Mouse (Mus musculus): ENCODE results near the gene Dbn1. TPM values are rescaled to one million over a fixed set of nuclear protein-coding genes. Genes with fewer than 3 reads are reported as not detected.

Dbn1 gene
- polyA plus RNA-seq, 1 experiment from 2014 or later: 64.9 TPM

DNA sequence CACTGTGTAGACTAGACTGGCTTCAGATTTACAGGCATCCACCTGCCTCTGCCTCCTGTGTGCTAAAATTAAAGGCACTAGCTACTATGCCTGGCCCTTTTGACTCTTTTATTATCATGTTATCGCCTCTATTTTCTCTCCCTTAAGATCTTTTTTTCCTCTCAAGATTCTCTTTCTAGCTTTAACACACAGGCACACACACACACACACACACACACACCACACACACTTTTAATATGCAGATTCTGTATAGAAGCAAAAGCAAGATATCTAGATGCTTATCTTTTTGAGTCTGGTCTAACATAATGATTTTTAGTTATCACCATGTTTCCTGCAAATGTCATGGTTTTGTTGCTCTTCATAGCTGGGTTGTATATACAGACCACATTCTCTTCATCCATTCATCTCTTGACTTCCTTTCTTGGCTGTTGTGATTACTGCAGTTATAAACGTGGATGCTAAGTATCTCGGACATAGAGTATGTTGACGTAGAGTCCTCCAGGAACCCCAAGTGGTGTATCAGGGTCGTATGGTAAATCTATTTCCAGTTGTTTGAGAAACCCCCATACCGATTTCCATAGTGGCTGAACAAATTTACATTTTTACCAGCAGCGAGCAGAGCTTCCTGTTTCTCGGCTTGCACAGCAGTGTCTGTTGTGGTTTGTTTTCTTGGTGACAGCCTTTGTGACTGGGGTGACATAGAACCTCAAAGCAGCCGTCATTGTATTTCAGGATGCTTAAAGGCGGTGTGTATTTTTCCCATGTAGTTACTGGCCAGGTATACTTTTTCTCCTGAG, 55.8 kb downstream of the Dbn1 start:
- ATAC-seq (replicated peaks; ENCODE audit: low FRiP score) (no peak), DNase-seq (ENCODE audit: low spot score) (no peak)
- Histone ChIP-seq H3K9ac (ENCODE audit: low read depth, low read length) (no peak overlapping the region), H3K27me3 (replicated peaks; ENCODE audit: control insufficient read depth, insufficient read depth, low read length) (no peaks in the 10 kb centered on the region), H3K9me3 (ENCODE audit: control insufficient read depth, low read length) (no peaks in the 10 kb centered on the region), H3K27ac (ENCODE audit: low read depth, low read length) (no peak overlapping the region), H3K4me3 (ENCODE audit: low read depth, low read length) (no peak overlapping the region), H3K4me2 (no peak overlapping the region), H3K4me1 (replicated peaks; ENCODE audit: control insufficient read depth, insufficient read depth, low read length) (no peaks in the 10 kb centered on the region), H3K36me3 (ENCODE audit: control insufficient read depth, insufficient read depth, low read length) (no peaks in the 10 kb centered on the region)
- 51% methylated on average over 10 of the region's 10 CpGs for WGBS

GRCm38 (mm10) chr13:55430566-55430965, 57.3 kb downstream of the Dbn1 start:
- Histone ChIP-seq H3K27ac (ENCODE audit: low read depth, low read length) (no peak overlapping the region), H3K4me2 (no peak overlapping the region), H3K9me3 (ENCODE audit: control insufficient read depth, low read length) (no peaks in the 10 kb centered on the region), H3K4me3 (ENCODE audit: low read depth, low read length) (no peak overlapping the region), H3K4me1 (replicated peaks; ENCODE audit: control insufficient read depth, insufficient read depth, low read length) (no peaks in the 10 kb centered on the region), H3K27me3 (replicated peaks; ENCODE audit: control insufficient read depth, insufficient read depth, low read length) (no peaks in the 10 kb centered on the region), H3K9ac (ENCODE audit: low read depth, low read length) (no peak overlapping the region), H3K36me3 (ENCODE audit: control insufficient read depth, insufficient read depth, low read length) (no peaks in the 10 kb centered on the region)
- no peak for ATAC-seq (replicated peaks; ENCODE audit: low FRiP score)
- DNase-seq (ENCODE audit: low spot score): no peak
- WGBS: 76% methylated on average over 2 of the region's 2 CpGs

DNA sequence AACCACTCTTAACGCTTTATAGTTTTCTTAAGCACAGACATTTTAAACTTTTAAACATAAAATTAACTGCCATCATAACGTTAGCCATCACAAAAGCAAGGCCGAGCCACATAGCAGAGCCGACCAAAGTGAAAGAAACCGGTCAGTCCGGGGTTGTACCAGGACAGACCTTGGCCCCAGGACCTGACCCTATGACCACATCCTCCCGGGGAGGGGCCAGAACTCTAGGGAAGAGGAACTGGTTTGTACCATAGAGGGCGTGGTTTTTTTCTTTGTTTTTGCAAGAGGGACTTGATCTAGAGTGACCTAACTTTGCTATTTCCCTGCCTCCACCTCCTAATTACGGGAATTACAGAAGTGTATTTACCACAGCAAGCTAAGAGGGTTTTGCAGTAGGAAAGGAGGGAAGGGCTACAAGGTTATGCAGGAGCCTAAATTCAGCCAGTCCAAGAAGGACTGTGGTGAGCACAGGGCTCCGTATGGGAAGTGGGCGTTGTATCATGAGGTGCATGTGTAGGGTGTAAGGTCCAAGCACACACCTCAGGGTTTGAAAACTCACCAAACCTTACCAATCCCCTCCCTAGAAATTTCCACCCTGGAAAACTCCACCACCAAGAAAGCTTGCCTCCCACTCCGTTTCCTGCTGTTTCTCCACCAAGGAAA, 58.6 kb downstream of the Dbn1 start:
- no peak overlapping the region for H3K4me3 ChIP-seq (ENCODE audit: low read depth, low read length)
- H3K9ac ChIP-seq (ENCODE audit: low read depth, low read length): no peak overlapping the region
- DNase-seq (ENCODE audit: low spot score) (no peak), ATAC-seq (replicated peaks; ENCODE audit: low FRiP score) (peak; percentile 66; the same call in 1 of the 2 replicates)
- H3K4me2 ChIP-seq: peak overlapping the region; percentile 5; the same call in 1 of the 2 replicates
- H3K36me3 ChIP-seq (ENCODE audit: control insufficient read depth, insufficient read depth, low read length): no peaks in the 10 kb centered on the region
- H3K4me1 ChIP-seq (replicated peaks; ENCODE audit: control insufficient read depth, insufficient read depth, low read length): no peaks in the 10 kb centered on the region
- H3K27ac ChIP-seq (ENCODE audit: low read depth, low read length): no peak overlapping the region
- H3K9me3 ChIP-seq (ENCODE audit: control insufficient read depth, low read length): no peaks in the 10 kb centered on the region
- no peaks in the 10 kb centered on the region for H3K27me3 ChIP-seq (replicated peaks; ENCODE audit: control insufficient read depth, insufficient read depth, low read length)
- WGBS: 46% methylated on average over 12 of the region's 12 CpGs

DNA sequence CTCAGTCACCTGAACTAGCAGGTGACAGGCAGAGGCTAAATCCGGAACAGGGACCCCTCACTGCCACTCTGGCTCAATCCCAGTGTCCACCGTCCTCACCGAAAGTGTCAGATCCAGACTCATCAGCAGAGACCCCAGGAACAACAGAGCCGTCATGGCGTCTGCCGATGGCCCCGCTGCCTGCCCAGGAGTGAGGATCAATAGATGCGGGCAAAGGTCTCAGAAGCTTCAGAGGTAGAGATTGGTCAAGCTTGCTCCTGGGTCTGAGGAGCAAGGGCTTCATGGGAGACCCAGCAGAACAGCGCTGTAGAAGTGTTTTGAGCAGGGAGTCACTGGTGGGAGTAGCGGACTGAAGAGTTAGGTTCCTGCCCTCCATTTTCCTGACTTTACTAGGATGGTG, 61.3 kb downstream of the Dbn1 start, which contains the start of gene F12:
F12 (minus strand) TSS at position 181 of the 400 bp plus-strand sequence.
- H3K9ac ChIP-seq (ENCODE audit: low read depth, low read length): peak within 1 kb of the TSS; percentile 10; the same call in 1 of the 2 replicates
- no peaks in the 10 kb centered on the region for H3K36me3 ChIP-seq (ENCODE audit: control insufficient read depth, insufficient read depth, low read length)
- no peaks in the 10 kb centered on the region for H3K9me3 ChIP-seq (ENCODE audit: control insufficient read depth, low read length)
- no peaks in the 10 kb centered on the region for H3K4me1 ChIP-seq (replicated peaks; ENCODE audit: control insufficient read depth, insufficient read depth, low read length)
- H3K27me3 ChIP-seq (replicated peaks; ENCODE audit: control insufficient read depth, insufficient read depth, low read length): peaks cover 15% of the 10 kb centered on the region
- peak within 1 kb of the TSS; percentile 47 for H3K4me2 ChIP-seq
- 76% methylated on average over 10 of the region's 10 CpGs for WGBS
- no peak for DNase-seq (ENCODE audit: low spot score)
- no peak for ATAC-seq (replicated peaks; ENCODE audit: low FRiP score)
- H3K27ac ChIP-seq (ENCODE audit: low read depth, low read length): peak within 1 kb of the TSS; percentile 21; the same call in 1 of the 2 replicates
- H3K4me3 ChIP-seq (ENCODE audit: low read depth, low read length): peak within 1 kb of the TSS; percentile 38

Small RNAs within 50 kb of the gene (microRNA-seq; reads per million reads assigned to microRNA genes)
- gene Mir6943 (ENCODE audit: borderline number of aligned reads): not detected
- 55.3 reads per million, percentile 42 among the genes with 10 or more reads in this experiment for gene Mir6944 (ENCODE audit: borderline number of aligned reads)
- gene Mir6945 (ENCODE audit: borderline number of aligned reads): 2.8 reads per million

Other genes starting within 250 kb of the Dbn1 start
- gene Prelid1, start 167.6 kb downstream of the Dbn1 start, polyA plus RNA-seq (2014; fragmentation: Nextera tagmentation; extraction: Ambion mirVana): 493 and 494 TPM in 2 replicates
- gene Rab24, start 166.2 kb downstream of the Dbn1 start, polyA plus RNA-seq (2014; fragmentation: Nextera tagmentation; extraction: Ambion mirVana): 78.7 and 79.6 TPM in 2 replicates
- 15.6 and 16.4 TPM in 2 replicates for gene Mxd3, start 158.3 kb downstream of the Dbn1 start, polyA plus RNA-seq (2014; fragmentation: Nextera tagmentation; extraction: Ambion mirVana)
- 120 and 121 TPM in 2 replicates for gene Lman2, start 125.3 kb downstream of the Dbn1 start, polyA plus RNA-seq (2014; fragmentation: Nextera tagmentation; extraction: Ambion mirVana)
- 1.2 and 1.9 TPM in 2 replicates for gene Rgs14, start 118.4 kb downstream of the Dbn1 start, polyA plus RNA-seq (2014; fragmentation: Nextera tagmentation; extraction: Ambion mirVana)
- gene Slc34a1, start 89.9 kb downstream of the Dbn1 start, polyA plus RNA-seq (2014; fragmentation: Nextera tagmentation; extraction: Ambion mirVana): not detected in 2 replicates
- not detected in 2 replicates for gene Pfn3, start 72.9 kb downstream of the Dbn1 start, polyA plus RNA-seq (2014; fragmentation: Nextera tagmentation; extraction: Ambion mirVana)
- gene F12, start 61.3 kb downstream of the Dbn1 start, polyA plus RNA-seq (2014; fragmentation: Nextera tagmentation; extraction: Ambion mirVana): 62.3 and 63.4 TPM in 2 replicates
- gene Grk6, start 43.0 kb downstream of the Dbn1 start, polyA plus RNA-seq (2014; fragmentation: Nextera tagmentation; extraction: Ambion mirVana): 45.8 and 49.0 TPM in 2 replicates
- 0.29 and 0.35 TPM in 2 replicates for gene Prr7, start 23.8 kb downstream of the Dbn1 start, polyA plus RNA-seq (2014; fragmentation: Nextera tagmentation; extraction: Ambion mirVana)
- gene Pdlim7, start 25.6 kb upstream of the Dbn1 start, polyA plus RNA-seq (2014; fragmentation: Nextera tagmentation; extraction: Ambion mirVana): 86.4 and 94.6 TPM in 2 replicates
- gene Dok3, start 41.2 kb upstream of the Dbn1 start, polyA plus RNA-seq (2014; fragmentation: Nextera tagmentation; extraction: Ambion mirVana): 4.3 and 6.0 TPM in 2 replicates
- gene Ddx41, start 48.5 kb upstream of the Dbn1 start, polyA plus RNA-seq (2014; fragmentation: Nextera tagmentation; extraction: Ambion mirVana): 62.9 and 64.6 TPM in 2 replicates
- 18.7 and 25.3 TPM in 2 replicates for gene Fam193b, start 83.0 kb upstream of the Dbn1 start, polyA plus RNA-seq (2014; fragmentation: Nextera tagmentation; extraction: Ambion mirVana)
- gene Tmed9, start 85.6 kb upstream of the Dbn1 start, polyA plus RNA-seq (2014; fragmentation: Nextera tagmentation; extraction: Ambion mirVana): 58.7 and 61.9 TPM in 2 replicates
- 16.0 and 16.4 TPM in 2 replicates for gene B4galt7, start 111.8 kb upstream of the Dbn1 start, polyA plus RNA-seq (2014; fragmentation: Nextera tagmentation; extraction: Ambion mirVana)
- gene Caml, start 134.9 kb upstream of the Dbn1 start, polyA plus RNA-seq (2014; fragmentation: Nextera tagmentation; extraction: Ambion mirVana): 35.8 and 36.2 TPM in 2 replicates
- gene Ddx46, start 146.9 kb upstream of the Dbn1 start, polyA plus RNA-seq (2014; fragmentation: Nextera tagmentation; extraction: Ambion mirVana): 51.5 and 54.0 TPM in 2 replicates
- gene B230219D22Rik, start 205.0 kb upstream of the Dbn1 start, polyA plus RNA-seq (2014; fragmentation: Nextera tagmentation; extraction: Ambion mirVana): 39.3 and 42.8 TPM in 2 replicates
- 49.9 and 50.2 TPM in 2 replicates for gene Txndc15, start 226.5 kb upstream of the Dbn1 start, polyA plus RNA-seq (2014; fragmentation: Nextera tagmentation; extraction: Ambion mirVana)
- gene Pcbd2, start 239.3 kb upstream of the Dbn1 start, polyA plus RNA-seq (2014; fragmentation: Nextera tagmentation; extraction: Ambion mirVana): 56.3 and 60.3 TPM in 2 replicates